Mouse (Mus musculus): Measurements from ENCODE around the gene Prrt2. TPM values are rescaled to one million over a fixed set of nuclear protein-coding genes. Genes with fewer than 3 reads are reported as not detected.

Prrt2 gene
- total and polyA plus RNA-seq, 3 experiments: 0.12 to 1.4 TPM; not detected in 1

- TF ChIP-seq ZKSCAN1 (IDR thresholded peaks at IDR 0.05; ENCODE audit: low read depth, low read length): no peak
- no peak for TF ChIP-seq CHD2 (IDR thresholded peaks at IDR 0.05; ENCODE audit: low read length)
- TF ChIP-seq MAX (IDR thresholded peaks at IDR 0.05; ENCODE audit: low read length): 0 out of 2 replicates have a peak, but pooled peaks have one; percentile 30
- TF ChIP-seq ELF1 (IDR thresholded peaks at IDR 0.05; ENCODE audit: low read depth, low read length): peak; percentile 66
- TF ChIP-seq USF1 (IDR thresholded peaks at IDR 0.05; ENCODE audit: low read depth, low read length): no peak
- peak; percentile 38; the same call in 1 of the 2 replicates for TF ChIP-seq MAZ (IDR thresholded peaks at IDR 0.05; ENCODE audit: low read depth, low read length)
- TF ChIP-seq TCF12 (IDR thresholded peaks at IDR 0.05; ENCODE audit: low read depth, low read length): no peak
- TF ChIP-seq NELFE (IDR thresholded peaks at IDR 0.05; ENCODE audit: low read depth, low read length): peak; percentile 48
- peak; percentile 85 for TF ChIP-seq POLR2AphosphoS2 (IDR thresholded peaks at IDR 0.05; ENCODE audit: low read length)
These were observed 6.7 kb downstream of the Prrt2 start, which contains the start of gene Mvp (continued) for GRCm38 (mm10) chr7:127014320-127014719.

GRCm38 (mm10) chr7:127013385-127013784, 7.6 kb downstream of the Prrt2 start:
- H3K27ac ChIP-seq (ENCODE audit: control insufficient read depth, low read depth, low read length): no peak overlapping the region
- no peak for TF ChIP-seq E2F4 (IDR thresholded peaks at IDR 0.05; ENCODE audit: borderline replicate concordance, low read depth, low read length)
- no peak for TF ChIP-seq ETS1 (IDR thresholded peaks at IDR 0.05; ENCODE audit: low read depth, low read length)
- TF ChIP-seq GABPA (IDR thresholded peaks at IDR 0.05; ENCODE audit: low read depth, low read length): no peak
- TF ChIP-seq BHLHE40 (IDR thresholded peaks at IDR 0.05; ENCODE audit: borderline replicate concordance, low read depth, low read length): no peak
- TF ChIP-seq POLR2A (IDR thresholded peaks at IDR 0.05; ENCODE audit: control insufficient read depth in 1 of 2, insufficient read depth in 1 of 2, low read depth in 1 of 2, low read length in 2 of 2, poor library complexity in 1 of 2): no peak
- TF ChIP-seq ZKSCAN1 (IDR thresholded peaks at IDR 0.05; ENCODE audit: low read depth, low read length): no peak
- no peak overlapping the region for H3K4me3 ChIP-seq (ENCODE audit: control insufficient read depth in 1 of 2, insufficient read depth in 1 of 2, low read depth in 2 of 2, low read length in 2 of 2)
- H3K27me3 ChIP-seq (ENCODE audit: control insufficient read depth in 1 of 2, insufficient read depth in 2 of 2, low read length in 2 of 2): no peaks in the 10 kb centered on the region
- peaks cover 3 to 27% of the 10 kb centered on the region in 2 experiments for H3K4me1 ChIP-seq (ENCODE audit: control insufficient read depth in 1 of 2, insufficient read depth in 2 of 2, low read length in 2 of 2)
- DNase-seq (ENCODE audit: low read depth, low spot score): no peak
- H3K36me3 ChIP-seq (ENCODE audit: control insufficient read depth in 1 of 2, insufficient read depth in 2 of 2, low read length in 2 of 2): peaks cover 0 to 24% of the 10 kb centered on the region in 2 experiments; a peak in 2 of 4 replicates
- no peak overlapping the region for H3K9ac ChIP-seq (ENCODE audit: control insufficient read depth, low read depth, low read length, poor library complexity, severe bottlenecking)
- H3K9me3 ChIP-seq (replicated peaks; ENCODE audit: insufficient read depth, low read length): no peaks in the 10 kb centered on the region
- H3K79me2 ChIP-seq (ENCODE audit: control insufficient read depth, insufficient read depth, low read length, poor library complexity): peaks cover 36% of the 10 kb centered on the region

GRCm38 (mm10) chr7:127012845-127013244, 8.2 kb downstream of the Prrt2 start:
- TF ChIP-seq MAX (IDR thresholded peaks at IDR 0.05; ENCODE audit: low read length) (no peak), CHD1 (IDR thresholded peaks at IDR 0.05; ENCODE audit: low read depth, low read length) (no peak), NRF1 (IDR thresholded peaks at IDR 0.05; ENCODE audit: insufficient read depth, low read depth, low read length, poor library complexity, severe bottlenecking) (no peak), MAFK (IDR thresholded peaks at IDR 0.05; ENCODE audit: borderline replicate concordance, low read depth, low read length) (no peak), MAZ (IDR thresholded peaks at IDR 0.05; ENCODE audit: low read depth, low read length) (no peak)
- no peaks in the 10 kb centered on the region for H3K9me3 ChIP-seq (replicated peaks; ENCODE audit: insufficient read depth, low read length)
- H3K4me1 ChIP-seq (ENCODE audit: control insufficient read depth in 1 of 2, insufficient read depth in 2 of 2, low read length in 2 of 2): peaks cover 7 to 31% of the 10 kb centered on the region in 2 experiments
- H3K4me3 ChIP-seq (ENCODE audit: control insufficient read depth in 1 of 2, insufficient read depth in 1 of 2, low read depth in 2 of 2, low read length in 2 of 2): no peak overlapping the region
- no peak for DNase-seq (ENCODE audit: low read depth, low spot score)
- H3K36me3 ChIP-seq (ENCODE audit: control insufficient read depth in 1 of 2, insufficient read depth in 2 of 2, low read length in 2 of 2): peaks cover 0 to 29% of the 10 kb centered on the region in 2 experiments; a peak in 2 of 4 replicates
- no peak overlapping the region for H3K9ac ChIP-seq (ENCODE audit: control insufficient read depth, low read depth, low read length, poor library complexity, severe bottlenecking)
- H3K27me3 ChIP-seq (ENCODE audit: control insufficient read depth in 1 of 2, insufficient read depth in 2 of 2, low read length in 2 of 2): no peaks in the 10 kb centered on the region
- H3K27ac ChIP-seq (ENCODE audit: control insufficient read depth, low read depth, low read length): no peak overlapping the region
- peaks cover 36% of the 10 kb centered on the region for H3K79me2 ChIP-seq (ENCODE audit: control insufficient read depth, insufficient read depth, low read length, poor library complexity)

Measured in MEL (cell line).